Mouse (Mus musculus) stomach, postnatal 0 days (tissue): Measurements from ENCODE around the gene Atp8b4.

Source experiments
- CTCF ChIP-seq: IDR thresholded peaks from 2 replicates; pipeline ENCODE4 v1.5.1; 2016; ENCODE audit warnings: antibody characterized with exemption, low read depth, mild to moderate bottlenecking, moderate library complexity
- EP300 ChIP-seq: optimal IDR thresholded peaks from 2 replicates; pipeline ENCODE3; 2016; ENCODE audit warnings: antibody characterized with exemption

DNA sequence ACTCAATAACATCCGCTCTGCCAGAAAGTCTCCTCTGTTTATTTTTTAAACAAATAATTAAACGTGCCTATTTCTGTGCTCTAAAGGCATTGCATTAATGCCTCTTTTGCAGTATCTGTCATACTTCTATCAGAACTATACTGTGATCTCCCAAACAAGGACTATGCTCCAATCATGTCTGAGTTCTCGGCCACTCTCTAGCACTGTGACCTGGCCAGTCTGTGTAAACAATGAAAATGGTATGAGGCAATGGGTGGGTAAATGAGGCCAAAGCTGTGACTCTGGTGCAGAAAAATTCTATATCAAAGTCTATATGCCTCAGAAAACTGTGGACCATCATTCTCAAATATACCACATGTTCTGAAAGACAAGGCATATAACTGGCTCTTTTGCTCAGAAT is 140.5 kb downstream of the Atp8b4 start:
- no peak for TF ChIP-seq CTCF
- TF ChIP-seq EP300: no peak
